Mouse (Mus musculus) testis, adult 2 months (tissue): ENCODE results near the gene Shkbp1.

Experiments
- CTCF ChIP-seq: fragments of 200-500 bp; IDR thresholded peaks from 2 replicates; pipeline ENCODE4 v1.5.1; 2012; ENCODE audit warnings: low read depth, mild to moderate bottlenecking, inconsistent platforms, low read length, moderate library complexity; ENCODE audit not compliant: control insufficient read depth, insufficient read depth, insufficient replicate concordance
- POLR2A ChIP-seq: fragments of 200-500 bp; IDR thresholded peaks from 2 replicates; pipeline ENCODE4 v1.6.1; 2012; ENCODE audit warnings: low read depth, mild to moderate bottlenecking, inconsistent platforms, low read length, moderate library complexity; ENCODE audit not compliant: control insufficient read depth

DNA sequence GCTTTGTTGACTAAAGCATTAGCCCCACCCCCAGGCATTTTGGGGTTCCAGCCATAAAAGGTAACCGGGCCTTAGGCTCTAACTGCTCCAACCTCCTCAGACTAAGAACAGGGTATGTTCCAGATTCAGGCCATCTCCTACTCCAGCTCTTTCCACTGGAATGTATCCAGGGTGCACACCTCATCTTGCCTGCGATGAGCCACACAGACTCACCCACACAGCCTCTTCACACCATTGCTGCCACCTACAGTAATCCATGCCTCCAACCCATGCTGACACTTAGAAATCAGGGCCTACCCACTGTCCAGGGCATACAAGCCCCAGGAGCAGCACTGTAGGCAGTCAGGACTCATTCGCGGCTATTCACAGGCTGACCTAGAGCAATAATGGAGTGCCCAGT is 16.7 kb downstream of the Shkbp1 start:
- no peak for TF ChIP-seq POLR2A
- no peak for TF ChIP-seq CTCF
